Mouse (Mus musculus): ENCODE results near the gene Klrb1.
A peak's percentile ranks its signal among the peaks of the same experiment; 100 is the strongest.
"Not testable (repeated sequence)": the region's sequence is repeated elsewhere in the genome, so short reads cannot be mapped to it uniquely, and the experiment has no call there.

Klrb1 gene

DNA sequence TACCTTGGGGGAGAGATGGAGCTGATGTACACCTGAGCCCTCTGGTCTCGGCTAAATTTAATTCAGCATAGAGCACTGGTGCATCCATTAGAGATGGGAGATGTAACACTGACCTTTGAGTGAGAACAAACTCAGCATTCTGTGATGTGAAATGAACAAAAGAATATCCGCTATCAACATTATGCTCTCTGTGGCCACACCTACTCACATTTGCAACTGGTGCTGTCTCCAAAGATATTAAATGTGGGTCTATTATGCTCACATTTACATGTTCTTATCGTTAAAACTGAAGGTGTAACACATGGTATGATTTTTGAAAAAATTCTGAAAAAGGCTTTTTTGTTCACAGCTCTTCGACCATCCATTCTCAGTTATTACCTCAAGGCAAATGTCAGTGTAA is at the start of gene Klrb1:
Gene Klrb1 (minus strand): TSS at position 101 of the 400 bp plus-strand sequence.
- DNase-seq (ENCODE audit: low spot score) = no peak

DNA sequence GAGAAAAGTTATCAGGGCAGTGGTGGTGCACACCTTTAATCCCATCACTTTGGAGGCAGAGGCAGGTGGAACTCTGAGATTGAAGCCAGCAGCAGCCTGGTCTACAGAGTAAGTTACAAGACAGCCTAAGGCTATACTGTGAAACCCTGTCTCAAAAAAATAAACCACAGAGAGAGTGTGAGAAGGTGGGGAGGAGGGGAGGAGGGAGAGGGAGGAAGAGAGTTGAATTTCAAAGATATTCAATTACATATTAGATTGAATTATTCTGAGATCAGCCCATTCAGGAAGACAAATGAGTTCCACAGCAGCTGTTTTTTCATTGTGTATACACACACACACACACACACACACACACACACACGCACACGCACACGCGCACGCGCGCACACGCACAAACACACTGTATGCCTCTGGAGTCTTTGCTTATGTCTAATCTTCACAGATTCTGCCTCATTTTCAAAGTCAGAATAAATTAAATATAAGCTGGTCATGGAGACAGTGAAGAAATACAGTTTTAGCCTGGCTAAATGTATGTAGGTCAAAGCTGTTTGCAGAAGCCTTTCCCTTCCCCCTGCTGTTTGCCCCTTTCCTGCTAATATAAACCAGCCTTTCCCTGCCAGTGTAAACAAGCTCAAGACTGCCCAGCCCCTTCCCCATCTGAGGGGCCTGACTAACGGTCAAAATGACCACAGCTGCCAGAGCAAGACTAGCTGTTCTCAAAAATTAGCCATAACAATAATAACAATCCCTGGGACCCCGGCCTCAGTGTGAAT is 46.8 kb upstream of the Klrb1 start:
- no peak for DNase-seq (ENCODE audit: low spot score)

- DNase-seq (ENCODE audit: low spot score) = no peak
These were observed 45.2 kb upstream of the Klrb1 start for GRCm38 (mm10) chr6:128768047-128768446.

- DNase-seq (ENCODE audit: low spot score) = peak; percentile 28
These were observed 43.8 kb upstream of the Klrb1 start for GRCm38 (mm10) chr6:128766486-128767254.

GRCm38 (mm10) chr6:128765211-128765610 is 42.4 kb upstream of the Klrb1 start:
- DNase-seq (ENCODE audit: low spot score) = no peak

- no peak for DNase-seq (ENCODE audit: low spot score)
These were observed 41.7 kb upstream of the Klrb1 start for GRCm38 (mm10) chr6:128764598-128764997.

GRCm38 (mm10) chr6:128763736-128764523 is 41.1 kb upstream of the Klrb1 start:
- peak; percentile 93 for DNase-seq (ENCODE audit: low spot score)

DNA sequence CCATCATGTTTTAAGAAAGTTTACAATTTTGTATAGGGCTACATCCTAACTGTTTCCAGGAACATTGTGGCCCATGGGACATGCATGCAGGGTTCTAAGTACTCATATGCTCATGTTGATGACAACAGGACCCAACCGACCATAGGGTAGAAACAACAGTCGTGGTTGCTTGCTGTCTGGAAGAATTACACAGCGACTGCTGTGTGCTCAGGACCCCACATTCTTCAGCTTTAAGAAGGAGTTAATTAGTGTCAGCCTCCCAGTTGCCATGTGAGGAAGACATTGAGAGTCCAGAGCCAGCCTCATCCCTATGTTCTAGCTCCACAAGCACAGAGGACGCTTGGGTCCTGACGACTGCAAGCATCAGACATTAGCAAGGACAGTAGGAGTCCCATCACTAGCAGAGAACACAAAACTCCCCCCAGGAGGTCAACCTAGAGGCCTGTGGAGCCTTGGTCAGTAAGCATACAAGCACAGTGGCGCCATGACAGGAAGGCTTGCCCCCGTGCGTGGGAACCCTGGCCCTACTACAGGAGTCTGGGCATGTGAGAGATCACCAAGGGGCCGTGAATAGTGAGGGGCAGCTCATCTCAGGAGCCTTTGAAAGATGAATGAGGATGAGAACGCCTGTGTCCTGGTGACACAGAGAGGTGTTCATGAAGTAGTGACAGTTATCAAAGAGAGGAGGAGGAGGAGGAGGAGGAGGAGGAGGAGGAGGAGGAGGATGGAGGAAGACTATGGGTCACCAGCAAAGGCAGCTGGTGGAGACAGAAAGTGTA is 40.2 kb upstream of the Klrb1 start:
- not testable (repeated sequence) for DNase-seq (ENCODE audit: low spot score)

DNA sequence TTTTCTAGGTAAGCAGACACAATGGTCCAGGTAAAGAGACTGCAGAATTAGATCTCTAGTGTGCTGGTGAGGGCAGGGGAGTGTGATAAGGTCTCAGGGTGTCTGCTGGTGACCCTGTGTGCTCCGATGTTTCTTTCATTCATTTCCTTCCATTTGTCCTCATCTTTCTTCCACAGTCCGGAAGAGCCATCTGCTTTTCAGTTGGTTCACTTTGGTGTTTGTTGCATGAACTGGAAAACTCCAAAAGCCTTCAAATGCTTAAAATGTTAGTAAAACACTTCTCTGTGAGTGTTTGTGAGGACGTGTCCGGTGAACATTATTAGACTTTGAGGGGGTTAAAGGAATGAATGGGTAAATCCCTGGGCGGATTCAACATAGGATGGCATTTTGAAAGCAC is 38.3 kb upstream of the Klrb1 start:
- no peak for DNase-seq (ENCODE audit: low spot score)

DNA sequence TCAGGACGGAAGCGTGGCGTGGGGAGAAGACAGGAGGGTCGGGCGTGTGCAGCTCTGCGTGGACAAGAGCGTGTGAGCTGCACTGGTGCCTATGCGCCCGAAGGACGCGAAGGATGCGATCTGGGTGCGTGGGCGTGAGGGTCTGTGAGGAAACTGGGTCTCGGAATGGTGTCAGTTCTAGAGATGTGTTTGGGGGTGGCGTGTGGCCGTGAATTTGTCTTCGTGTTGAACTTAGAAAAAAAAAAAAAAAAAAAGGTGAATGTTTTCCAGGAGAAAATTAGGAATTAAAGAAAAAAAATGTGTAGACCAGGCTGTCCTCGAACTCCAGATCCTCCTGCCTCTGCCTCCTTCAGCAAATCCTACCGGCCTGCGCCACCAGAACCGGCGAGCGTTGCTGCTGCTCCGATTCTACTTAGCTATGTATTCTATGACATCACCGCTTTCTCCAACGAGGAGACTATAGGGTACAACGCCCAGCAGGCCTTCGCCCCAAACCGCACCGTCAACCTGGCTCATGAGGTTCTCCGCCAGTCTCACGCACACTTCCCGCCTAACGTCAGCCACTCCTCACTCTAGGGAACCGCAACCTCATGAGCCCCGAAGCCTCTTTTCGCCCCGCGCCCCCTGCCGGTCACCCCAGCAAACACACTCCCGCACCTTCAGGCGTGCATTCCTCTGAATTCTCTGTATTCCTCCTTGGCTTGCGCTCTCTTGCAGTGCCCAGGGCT is 37.7 kb upstream of the Klrb1 start:
- peak; percentile 85 for DNase-seq (ENCODE audit: low spot score)

- peak; percentile 90 for DNase-seq (ENCODE audit: low spot score)
These were observed 37.2 kb upstream of the Klrb1 start for GRCm38 (mm10) chr6:128760016-128760415.

GRCm38 (mm10) chr6:128759221-128759950 is 36.5 kb upstream of the Klrb1 start:
- DNase-seq (ENCODE audit: low spot score) = no peak

DNA sequence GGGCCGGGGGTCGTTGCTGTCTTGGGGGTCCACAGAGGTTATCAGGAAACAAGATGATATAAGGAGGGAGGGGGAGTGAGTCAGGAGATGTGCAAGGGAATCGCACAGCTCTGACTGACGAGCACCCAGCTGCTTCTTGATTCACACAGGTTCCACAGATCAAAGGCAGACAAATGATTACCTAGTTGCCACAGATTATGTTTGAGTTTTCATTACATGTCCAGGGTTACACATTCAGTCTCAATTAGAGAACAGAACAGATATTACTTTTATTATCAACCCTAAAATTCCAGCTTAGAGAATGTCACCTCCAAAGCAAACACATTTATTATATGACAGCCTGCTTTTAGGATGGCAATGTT is 32.5 kb upstream of the Klrb1 start:
- DNase-seq (ENCODE audit: low spot score) = not testable (repeated sequence)

DNA sequence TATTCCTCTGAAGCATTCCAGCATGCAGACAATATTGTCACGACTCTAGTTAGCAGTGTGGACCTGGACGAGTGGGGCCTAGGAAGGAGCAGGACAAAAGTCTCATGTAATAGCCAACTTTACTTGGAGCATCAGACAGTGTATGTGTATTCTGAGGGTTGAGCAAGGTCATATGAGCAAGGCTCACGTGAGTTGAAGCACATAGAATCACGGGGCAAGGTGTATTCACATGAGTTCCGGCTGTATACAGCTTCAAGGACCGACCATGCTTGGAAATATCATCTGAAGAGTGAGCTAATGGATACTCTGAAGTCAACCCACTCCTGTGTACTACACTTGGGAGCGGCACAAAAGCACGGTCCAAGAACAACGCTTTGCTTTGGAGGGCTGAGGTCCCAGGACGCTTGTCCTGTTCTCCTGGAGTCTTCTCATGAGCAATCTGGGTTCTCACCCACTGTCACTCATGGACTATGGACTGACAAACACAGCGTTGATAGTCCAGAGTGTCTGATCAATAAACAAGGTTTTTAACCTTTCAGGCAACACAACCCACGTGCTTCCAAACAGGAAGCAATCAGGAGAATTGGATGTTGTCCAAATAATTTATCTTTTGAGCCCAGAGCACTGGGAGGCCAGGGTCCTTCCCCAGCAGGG is 32.0 kb upstream of the Klrb1 start:
- not testable (repeated sequence) for DNase-seq (ENCODE audit: low spot score)

DNA sequence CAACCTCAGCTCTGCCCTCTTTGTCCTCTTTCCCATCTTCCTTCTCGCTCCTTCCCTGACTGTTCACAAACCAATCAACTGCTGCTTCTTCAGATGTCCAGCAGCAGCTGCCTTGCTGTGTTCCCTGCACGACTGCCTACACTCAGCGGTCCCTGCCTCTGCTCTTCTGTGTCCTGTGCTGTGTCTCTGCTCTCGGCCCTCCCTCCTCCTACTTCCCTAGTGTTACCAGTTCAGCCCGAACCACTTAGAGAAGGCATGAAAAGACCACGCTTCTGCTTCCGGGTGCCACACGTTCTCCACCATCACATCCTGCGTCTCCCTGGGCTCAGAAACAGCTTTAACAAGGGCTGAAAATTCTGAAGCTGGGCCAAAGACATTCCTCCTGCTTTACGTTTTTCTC is 31.4 kb upstream of the Klrb1 start:
- DNase-seq (ENCODE audit: low spot score) = not testable (repeated sequence)

GRCm38 (mm10) chr6:128753610-128754224 is 30.9 kb upstream of the Klrb1 start:
- DNase-seq (ENCODE audit: low spot score) = peak; percentile 85

GRCm38 (mm10) chr6:128747006-128747405 is 24.1 kb upstream of the Klrb1 start:
- DNase-seq (ENCODE audit: low spot score) = not testable (repeated sequence)

- DNase-seq (ENCODE audit: low spot score) = no peak
These were observed 14.6 kb upstream of the Klrb1 start for GRCm38 (mm10) chr6:128737445-128737844.

- DNase-seq (ENCODE audit: low spot score) = no peak
These were observed 13.2 kb upstream of the Klrb1 start for GRCm38 (mm10) chr6:128736100-128736499.
